Mouse (Mus musculus): ENCODE data around the gene Tmem50a. TPM values are rescaled to one million over a fixed set of nuclear protein-coding genes. Genes with fewer than 3 reads are reported as not detected.

The Tmem50a gene
- polyA plus RNA-seq, 1 experiment from 2014 or later: 83.1 TPM

Other genes starting within 250 kb of the Tmem50a start
- 1.2 and 1.3 TPM in 2 replicates for gene Man1c1, start 210.7 kb downstream of the Tmem50a start, polyA plus RNA-seq (2015; fragmentation: Nextera tagmentation; extraction: Ambion mirVana)
- gene Ldlrap1, start 147.0 kb downstream of the Tmem50a start, polyA plus RNA-seq (2015; fragmentation: Nextera tagmentation; extraction: Ambion mirVana): 20.3 and 23.1 TPM in 2 replicates
- gene Maco1, start 61.7 kb downstream of the Tmem50a start, polyA plus RNA-seq (2015; fragmentation: Nextera tagmentation; extraction: Ambion mirVana): 19.0 and 23.3 TPM in 2 replicates
- 545 and 561 TPM in 2 replicates for gene Rhd, start 50.5 kb downstream of the Tmem50a start, polyA plus RNA-seq (2015; fragmentation: Nextera tagmentation; extraction: Ambion mirVana)
- 232 and 286 TPM in 2 replicates for gene Rsrp1, start 8.6 kb upstream of the Tmem50a start, polyA plus RNA-seq (2015; fragmentation: Nextera tagmentation; extraction: Ambion mirVana)
- gene Syf2, start 15.9 kb upstream of the Tmem50a start, polyA plus RNA-seq (2015; fragmentation: Nextera tagmentation; extraction: Ambion mirVana): 61.7 and 77.5 TPM in 2 replicates
- gene Runx3, start 205.6 kb upstream of the Tmem50a start, polyA plus RNA-seq (2015; fragmentation: Nextera tagmentation; extraction: Ambion mirVana): 0.79 and 0.83 TPM in 2 replicates

Measured in liver, embryonic 13.5 days (tissue).